Mouse (Mus musculus) neural tube, embryonic 14.5 days (tissue): ENCODE data around the gene Mrc2. TPM values are rescaled to one million over a fixed set of nuclear protein-coding genes. Genes with fewer than 3 reads are reported as not detected.

Source experiments
- ATAC-seq: fragments of 200-750 bp; cut with Nextera tagmentation; 2 replicates; pipeline ENCODE4 v1.8.0; 2017; ENCODE audit warnings: low read depth, mild to moderate bottlenecking, moderate TSS enrichment, moderate library complexity
- H3K27ac ChIP-seq: fragments of 300-500 bp; sonication (generic); 2 replicates; pipeline ENCODE4 v1.5.1; 2014; ENCODE audit warnings: low read depth, mild to moderate bottlenecking, control low read depth, low read length, moderate library complexity, mixed read lengths
- H3K27me3 ChIP-seq: fragments of 300-500 bp; sonication (generic); 2 replicates; pipeline ENCODE4 v1.6.1; 2014; ENCODE audit warnings: low read length; ENCODE audit not compliant: control insufficient read depth, insufficient read depth
- H3K36me3 ChIP-seq: fragments of 300-500 bp; sonication (generic); 2 replicates; pipeline ENCODE4 v1.6.1; 2014; ENCODE audit warnings: low read length, mixed read lengths; ENCODE audit not compliant: control insufficient read depth, insufficient read depth
- H3K4me1 ChIP-seq: fragments of 300-500 bp; sonication (generic); 2 replicates; pipeline ENCODE4 v1.6.1; 2014; ENCODE audit warnings: low read length; ENCODE audit not compliant: control insufficient read depth, insufficient read depth
- H3K4me2 ChIP-seq: fragments of 300-500 bp; sonication (generic); 2 replicates; pipeline ENCODE4 v1.6.1; 2014; ENCODE audit warnings: mild to moderate bottlenecking, low read depth, low read length, control low read depth
- H3K4me3 ChIP-seq: fragments of 300-500 bp; sonication (generic); 2 replicates; pipeline ENCODE4 v1.5.1; 2014; ENCODE audit warnings: low read depth, low read length, control low read depth, mixed read lengths
- H3K9ac ChIP-seq: fragments of 300-500 bp; sonication (generic); replicated peaks from 2 replicates; pipeline ENCODE4 v1.6.1; 2014; ENCODE audit warnings: low read depth, mild to moderate bottlenecking, control low read depth, low read length, mixed read lengths
- H3K9me3 ChIP-seq: fragments of 300-500 bp; sonication (generic); 2 replicates; pipeline ENCODE4 v1.6.1; 2016; ENCODE audit warnings: low read length; ENCODE audit not compliant: control insufficient read depth
- WGBS: fragments of 180-500 bp; shearing (Covaris S2); extraction: QIAGEN DNeasy Blood & Tissue Kit; methylation state at CpG from one replicate; pipeline ENCODE4 v1.1.7; 2014; 5-methylcytosine and 5-hydroxymethylcytosine counted together
- polyA plus RNA-seq: library from polyadenylated mRNA; unstranded; fragments of >200 nt; fragmentation: Nextera tagmentation; extraction: Ambion mirVana; gene quantifications from 2 replicates; pipeline ENCODE4 v1.2.1, GENCODE M21; 2014

Mrc2 gene
- polyA plus RNA-seq, 1 experiment from 2014 or later, result 1.8 TPM

- Histone ChIP-seq H3K27me3 (no peaks in the 10 kb centered on the region), H3K4me2 (no peak overlapping the region), H3K27ac (no peak overlapping the region), H3K9me3 (no peaks in the 10 kb centered on the region), H3K4me1 (0 out of 2 replicates have a peak, but pooled peaks cover 3% of the 10 kb centered on the region), H3K9ac (no peak overlapping the region), H3K36me3 (no peaks in the 10 kb centered on the region), H3K4me3 (no peak overlapping the region)
- no peak for ATAC-seq
- whole genome bisulfite sequencing, result 85% methylated on average over 9 of the region's 9 CpGs
Observed at GRCm38 (mm10) chr11:105385266-105385665, 92.8 kb downstream of the Mrc2 start.

GRCm38 (mm10) chr11:105388636-105389035 is 96.2 kb downstream of the Mrc2 start:
- H3K9me3 ChIP-seq, result no peaks in the 10 kb centered on the region
- H3K4me1 ChIP-seq, result 0 out of 2 replicates have a peak, but pooled peaks cover 3% of the 10 kb centered on the region
- H3K4me2 ChIP-seq, result no peak overlapping the region
- no peak; the same call in 1 of the 2 replicates for ATAC-seq
- H3K27me3 ChIP-seq, result no peaks in the 10 kb centered on the region
- WGBS, result 37% methylated on average over 2 of the region's 2 CpGs
- no peaks in the 10 kb centered on the region for H3K36me3 ChIP-seq
- no peak overlapping the region for H3K9ac ChIP-seq
- H3K4me3 ChIP-seq, result no peak overlapping the region
- no peak overlapping the region for H3K27ac ChIP-seq

GRCm38 (mm10) chr11:105390290-105390689 is 97.8 kb downstream of the Mrc2 start:
- WGBS, result 88% methylated on average over 7 of the region's 7 CpGs
- Histone ChIP-seq H3K9ac (no peak overlapping the region), H3K9me3 (no peaks in the 10 kb centered on the region), H3K27ac (no peak overlapping the region), H3K4me2 (no peak overlapping the region), H3K36me3 (no peaks in the 10 kb centered on the region), H3K4me1 (0 out of 2 replicates have a peak, but pooled peaks cover 3% of the 10 kb centered on the region), H3K4me3 (no peak overlapping the region), H3K27me3 (no peaks in the 10 kb centered on the region)
- ATAC-seq, result no peak

Other genes starting within 250 kb of the Mrc2 start
- not detected in 2 replicates for gene Efcab3, start 229.1 kb upstream of the Mrc2 start, polyA plus RNA-seq
- 31.9 and 33.9 TPM in 2 replicates for gene Mettl2, start 166.2 kb upstream of the Mrc2 start, polyA plus RNA-seq
- gene Gm10842, start 145.8 kb upstream of the Mrc2 start, polyA plus RNA-seq, result not detected in 2 replicates
- 27.8 and 31.2 TPM in 2 replicates for gene Tlk2, start 113.8 kb upstream of the Mrc2 start, polyA plus RNA-seq
- 0.29 and 0.70 TPM in 2 replicates for gene March10, start 164.1 kb downstream of the Mrc2 start, polyA plus RNA-seq